Mouse (Mus musculus) intestine, embryonic 16.5 days (tissue): ENCODE measurements at regions not wholly inside any gene's neighbourhood (a gene's known extent, or its start where the extent isn't known, plus 50 kb on each side); places are given as distances from the start of the nearest gene placed in this dataset.
A peak's percentile ranks its signal among the peaks of the same experiment; 100 is the strongest.

Experiments used
- ATAC-seq: fragments of 200-750 bp; cut with Nextera tagmentation; 2 replicates; pipeline ENCODE4 v1.8.0; 2017; ENCODE audit warnings: moderate TSS enrichment, moderate library complexity
- H3K27ac ChIP-seq: fragments of 300-500 bp; sonication (generic); 2 replicates; pipeline ENCODE4 v1.5.1; 2014; ENCODE audit warnings: mild to moderate bottlenecking, low read length
- H3K27me3 ChIP-seq: fragments of 300-500 bp; sonication (generic); replicated peaks from 2 replicates; pipeline ENCODE4 v1.6.1; 2014; ENCODE audit warnings: low read length, control low read depth, mixed read lengths; ENCODE audit not compliant: control insufficient read depth, insufficient read depth
- H3K36me3 ChIP-seq: fragments of 300-500 bp; sonication (generic); 2 replicates; pipeline ENCODE4 v1.6.1; 2014; ENCODE audit warnings: low read length, control low read depth; ENCODE audit not compliant: control insufficient read depth, insufficient read depth
- H3K4me1 ChIP-seq: fragments of 300-500 bp; sonication (generic); 2 replicates; pipeline ENCODE4 v1.6.1; 2014; ENCODE audit warnings: low read length, control low read depth, mixed read lengths; ENCODE audit not compliant: control insufficient read depth, insufficient read depth
- H3K4me2 ChIP-seq: fragments of 300-500 bp; sonication (generic); 2 replicates; pipeline ENCODE4 v1.6.1; 2014; ENCODE audit warnings: low read depth, low read length, control low read depth
- H3K4me3 ChIP-seq: fragments of 300-500 bp; sonication (generic); 2 replicates; pipeline ENCODE4 v1.5.1; 2014; ENCODE audit warnings: mild to moderate bottlenecking, low read length
- H3K9ac ChIP-seq: fragments of 300-500 bp; sonication (generic); 2 replicates; pipeline ENCODE4 v1.6.1; 2014; ENCODE audit warnings: low read depth, low read length
- H3K9me3 ChIP-seq: fragments of 300-500 bp; sonication (generic); 2 replicates; pipeline ENCODE4 v1.6.1; 2016; ENCODE audit warnings: low read length, control low read depth; ENCODE audit not compliant: control insufficient read depth
- WGBS: fragments of 180-500 bp; shearing (Covaris S2); extraction: QIAGEN DNeasy Blood & Tissue Kit; methylation state at CpG from one replicate; pipeline ENCODE4 v1.1.7; 2014; 5-methylcytosine and 5-hydroxymethylcytosine counted together

DNA sequence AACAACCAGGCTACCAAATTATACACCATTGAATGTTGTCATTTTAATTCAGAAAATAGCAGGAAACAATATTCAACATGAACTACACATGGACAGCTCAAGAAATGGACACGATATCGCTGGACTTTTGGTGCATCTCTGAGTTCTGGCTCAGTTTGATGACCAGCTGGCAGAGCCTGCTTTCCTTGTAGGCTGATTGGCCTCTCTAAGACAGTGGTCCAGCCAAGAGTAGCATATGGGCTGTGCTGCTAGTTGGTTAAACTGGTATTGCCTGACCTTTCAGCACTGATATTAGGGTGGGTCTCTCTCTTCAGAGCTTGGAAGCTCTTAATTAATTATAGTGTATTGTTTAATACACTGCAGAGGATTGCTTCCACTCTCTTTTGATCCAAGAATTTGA lies 705.8 kb upstream of the Ddx18 start:
- no peak for ATAC-seq
- 94% methylated on average over 2 of the region's 2 CpGs for WGBS
- H3K27ac ChIP-seq, result no peak overlapping the region

DNA sequence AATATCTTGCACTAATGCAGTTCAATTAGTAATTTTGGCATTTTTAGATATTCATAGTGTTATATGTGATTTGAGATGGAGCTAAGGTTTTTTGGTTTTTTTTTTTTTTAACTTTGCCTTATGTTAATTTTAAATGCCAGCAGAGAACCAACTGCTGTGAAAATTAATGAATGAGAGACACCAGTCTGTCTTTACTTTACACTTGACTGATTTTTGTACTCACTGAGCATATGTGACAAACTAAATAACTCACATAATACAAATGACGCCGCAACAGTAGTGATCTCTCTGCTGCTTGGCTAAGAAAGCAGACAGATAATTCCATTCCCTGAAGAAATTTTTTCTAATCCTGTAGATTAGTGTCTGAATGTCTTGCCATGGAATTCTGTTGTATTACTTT lies 675.2 kb upstream of the Ddx18 start:
- 93% methylated on average over 2 of the region's 2 CpGs for WGBS
- Histone ChIP-seq H3K27me3 (no peaks in the 10 kb centered on the region), H3K27ac (no peak overlapping the region), H3K4me3 (no peak overlapping the region), H3K4me1 (no peaks in the 10 kb centered on the region), H3K4me2 (no peak overlapping the region), H3K9me3 (no peaks in the 10 kb centered on the region), H3K36me3 (no peaks in the 10 kb centered on the region), H3K9ac (no peak overlapping the region)
- ATAC-seq, result no peak

More for the DNA sequence above, 705.8 kb upstream of the Ddx18 start:
- Histone ChIP-seq H3K9me3 (no peaks in the 10 kb centered on the region), H3K36me3 (no peaks in the 10 kb centered on the region), H3K9ac (no peak overlapping the region), H3K4me2 (no peak overlapping the region), H3K4me1 (no peaks in the 10 kb centered on the region), H3K4me3 (no peak overlapping the region), H3K27me3 (no peaks in the 10 kb centered on the region)

DNA sequence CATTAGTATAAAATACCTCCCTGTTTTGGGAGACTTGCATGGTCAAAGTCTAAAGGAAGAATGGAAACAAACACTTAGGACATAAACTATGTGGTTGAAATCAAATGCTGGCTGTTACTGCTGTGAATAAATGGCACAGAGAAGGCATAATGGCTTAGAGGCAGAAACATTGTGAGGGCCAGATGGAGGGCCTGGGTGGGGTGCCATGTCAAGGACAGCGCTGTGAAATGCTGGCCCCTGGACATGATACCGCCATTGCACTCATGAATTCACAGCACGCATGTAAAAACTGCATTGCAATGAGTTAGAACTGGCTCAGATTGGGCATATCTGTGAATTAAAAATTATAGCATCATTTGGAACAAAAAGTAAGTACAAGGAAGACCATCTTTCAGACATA lies 673.7 kb upstream of the Ddx18 start:
- no peak for ATAC-seq
- 91% methylated on average over 3 of the region's 3 CpGs for WGBS
- Histone ChIP-seq H3K4me1 (no peaks in the 10 kb centered on the region), H3K9ac (no peak overlapping the region), H3K36me3 (no peaks in the 10 kb centered on the region), H3K4me3 (no peak overlapping the region), H3K27me3 (no peaks in the 10 kb centered on the region), H3K9me3 (no peaks in the 10 kb centered on the region), H3K27ac (no peak overlapping the region), H3K4me2 (no peak overlapping the region)

DNA sequence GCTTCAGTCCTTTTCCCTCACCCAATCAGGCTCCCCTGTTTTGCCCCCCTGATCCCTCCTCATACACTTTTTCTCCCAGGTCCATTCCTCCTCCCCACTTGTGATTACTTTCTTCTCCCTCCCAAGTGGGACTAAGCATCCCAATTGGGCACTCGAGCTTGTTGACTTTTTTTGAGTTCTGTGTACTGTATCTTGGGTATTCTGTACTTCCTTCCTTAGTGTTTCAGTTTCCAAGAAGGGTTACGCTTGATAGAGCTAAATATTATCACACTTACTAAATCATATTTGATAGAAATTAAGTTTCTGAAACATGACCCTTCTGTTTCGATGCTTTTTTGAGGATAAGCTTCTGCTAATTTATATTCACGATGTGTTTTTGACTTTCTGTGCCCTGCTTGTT lies 662.7 kb upstream of the Ddx18 start:
- no peak overlapping the region for H3K4me3 ChIP-seq
- H3K27ac ChIP-seq, result no peak overlapping the region
- no peak overlapping the region for H3K9ac ChIP-seq
- no peak for ATAC-seq
- H3K9me3 ChIP-seq, result no peaks in the 10 kb centered on the region
- H3K4me2 ChIP-seq, result no peak overlapping the region
- no peaks in the 10 kb centered on the region for H3K36me3 ChIP-seq
- H3K27me3 ChIP-seq, result no peaks in the 10 kb centered on the region
- H3K4me1 ChIP-seq, result no peaks in the 10 kb centered on the region
- WGBS, result 77% methylated on average over 4 of the region's 4 CpGs

DNA sequence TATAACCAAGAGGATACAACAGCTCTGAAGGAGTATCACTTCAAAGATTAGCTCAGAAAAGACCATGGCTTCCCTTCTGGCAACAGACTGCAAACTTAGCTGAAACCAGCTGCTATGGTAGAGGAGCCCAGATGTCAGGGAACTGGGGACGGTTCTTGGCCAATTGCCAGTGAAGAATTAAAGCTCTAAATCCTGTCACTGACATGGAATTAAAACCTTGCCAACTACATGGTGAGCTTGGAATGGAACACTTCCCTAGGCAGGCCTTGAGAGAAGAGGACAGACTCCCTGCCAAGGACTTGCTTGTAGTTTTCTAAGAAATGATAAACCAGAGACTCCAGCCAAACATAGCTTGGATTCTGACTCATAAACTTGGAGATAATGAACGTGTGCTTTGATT lies 644.7 kb upstream of the Ddx18 start:
- Histone ChIP-seq H3K27me3 (no peaks in the 10 kb centered on the region), H3K9me3 (no peaks in the 10 kb centered on the region), H3K4me2 (no peak overlapping the region), H3K4me3 (no peak overlapping the region), H3K27ac (no peak overlapping the region), H3K4me1 (no peaks in the 10 kb centered on the region), H3K9ac (no peak overlapping the region), H3K36me3 (no peaks in the 10 kb centered on the region)
- 39% methylated on average over 2 of the region's 2 CpGs for WGBS
- ATAC-seq, result peak; percentile 63

DNA sequence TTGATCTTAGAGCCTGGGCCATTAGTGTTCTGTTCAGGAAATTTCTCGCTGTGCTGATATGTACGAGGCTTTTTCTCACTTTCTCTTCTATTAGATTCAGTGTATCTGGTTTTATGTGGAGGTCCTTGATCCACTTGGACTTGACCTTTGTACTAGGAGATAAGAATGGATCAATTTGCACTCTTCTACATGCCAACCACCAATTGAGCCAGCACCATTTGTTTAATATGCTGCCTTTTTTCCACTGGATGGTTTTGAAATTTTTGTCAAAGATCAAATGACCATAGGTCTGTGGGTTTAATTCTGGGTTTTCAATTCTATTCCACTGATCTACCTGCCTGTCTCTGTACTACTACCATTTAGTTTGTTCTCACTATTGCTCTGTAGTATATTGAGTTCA lies 640.8 kb upstream of the Ddx18 start:
- no peaks in the 10 kb centered on the region for H3K36me3 ChIP-seq
- no peak overlapping the region for H3K9ac ChIP-seq
- ATAC-seq, result no peak
- H3K27me3 ChIP-seq, result no peaks in the 10 kb centered on the region
- no peaks in the 10 kb centered on the region for H3K4me1 ChIP-seq
- WGBS, result 78% methylated on average over 2 of the region's 2 CpGs
- H3K27ac ChIP-seq, result no peak overlapping the region
- no peaks in the 10 kb centered on the region for H3K9me3 ChIP-seq
- no peak overlapping the region for H3K4me2 ChIP-seq
- no peak overlapping the region for H3K4me3 ChIP-seq

DNA sequence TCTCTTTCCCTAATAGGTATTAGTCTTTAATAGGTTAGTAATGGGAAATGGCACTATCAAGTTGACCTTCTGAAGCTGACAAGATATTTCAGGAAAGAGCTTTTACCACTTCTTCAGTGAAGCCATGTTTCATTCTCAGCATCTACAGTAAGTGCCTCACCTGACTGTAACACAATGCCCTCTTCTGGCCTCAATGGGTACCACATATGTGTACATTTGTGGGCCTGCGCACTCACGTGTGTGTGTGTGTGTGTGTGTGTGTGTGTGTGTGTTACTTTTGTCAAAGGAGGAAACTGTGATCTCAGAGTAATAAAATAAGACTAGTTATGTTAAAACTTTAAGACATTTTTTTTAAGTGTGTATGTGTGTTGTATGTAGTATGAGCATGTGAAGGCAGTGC lies 601.8 kb upstream of the Ddx18 start:
- no peak for ATAC-seq

DNA sequence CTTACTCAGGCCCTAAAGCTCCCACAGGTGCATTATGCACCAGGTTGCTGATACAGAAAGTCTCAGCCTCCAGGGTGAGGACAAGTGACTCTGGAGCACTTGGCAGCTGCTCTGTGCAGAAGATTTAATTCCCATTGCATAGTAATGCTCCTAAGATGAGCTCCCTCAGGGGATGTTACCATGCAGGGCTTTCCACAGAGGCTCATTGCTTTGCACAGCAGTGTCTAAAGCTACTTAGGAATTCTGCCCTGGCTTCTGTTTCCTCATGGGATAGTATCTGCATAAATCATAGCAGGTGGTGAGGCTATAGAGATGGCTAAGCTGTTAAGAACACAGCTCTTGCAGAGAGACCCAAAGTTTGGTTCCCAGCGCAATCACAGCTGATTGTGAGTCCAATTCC lies 594.0 kb upstream of the Ddx18 start:
- 85% methylated on average over 1 of the region's 1 CpGs for WGBS
- no peaks in the 10 kb centered on the region for H3K27me3 ChIP-seq
- H3K27ac ChIP-seq, result no peak overlapping the region
- H3K36me3 ChIP-seq, result no peaks in the 10 kb centered on the region
- no peak overlapping the region for H3K4me3 ChIP-seq
- no peak overlapping the region for H3K9ac ChIP-seq
- H3K4me1 ChIP-seq, result no peaks in the 10 kb centered on the region
- no peak overlapping the region for H3K4me2 ChIP-seq
- H3K9me3 ChIP-seq, result no peaks in the 10 kb centered on the region
- ATAC-seq, result no peak

More for the DNA sequence above, 601.8 kb upstream of the Ddx18 start:
- Histone ChIP-seq H3K4me1 (no peaks in the 10 kb centered on the region), H3K4me3 (no peak overlapping the region), H3K4me2 (no peak overlapping the region), H3K9ac (no peak overlapping the region), H3K27me3 (no peaks in the 10 kb centered on the region), H3K27ac (no peak overlapping the region), H3K36me3 (no peaks in the 10 kb centered on the region), H3K9me3 (no peaks in the 10 kb centered on the region)
- WGBS, result 85% methylated on average over 2 of the region's 2 CpGs

DNA sequence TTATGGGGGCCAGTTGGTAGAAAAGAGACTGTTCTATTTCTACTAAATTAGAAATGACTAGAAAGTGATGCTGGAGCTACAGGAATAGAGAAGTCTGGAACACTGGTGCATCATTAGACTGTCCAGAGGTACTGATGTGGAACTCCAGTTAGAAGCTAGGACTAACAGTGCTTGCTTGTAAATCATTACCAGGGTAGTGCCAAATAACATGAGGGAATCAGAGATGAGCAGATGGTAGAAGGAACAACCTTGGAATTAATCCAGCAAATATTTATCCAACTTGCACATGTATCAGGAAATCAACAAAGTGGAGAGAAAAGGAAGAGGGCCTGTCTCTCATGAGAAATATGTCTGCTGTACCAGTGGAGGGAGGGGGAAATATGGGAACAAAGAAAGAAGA lies 573.6 kb upstream of the Ddx18 start:
- H3K9me3 ChIP-seq, result no peaks in the 10 kb centered on the region
- no peak overlapping the region for H3K4me3 ChIP-seq
- H3K27me3 ChIP-seq, result no peaks in the 10 kb centered on the region
- H3K27ac ChIP-seq, result no peak overlapping the region
- no peak overlapping the region for H3K4me2 ChIP-seq
- H3K4me1 ChIP-seq, result no peaks in the 10 kb centered on the region
- H3K36me3 ChIP-seq, result no peaks in the 10 kb centered on the region
- ATAC-seq, result no peak
- no peak overlapping the region for H3K9ac ChIP-seq

DNA sequence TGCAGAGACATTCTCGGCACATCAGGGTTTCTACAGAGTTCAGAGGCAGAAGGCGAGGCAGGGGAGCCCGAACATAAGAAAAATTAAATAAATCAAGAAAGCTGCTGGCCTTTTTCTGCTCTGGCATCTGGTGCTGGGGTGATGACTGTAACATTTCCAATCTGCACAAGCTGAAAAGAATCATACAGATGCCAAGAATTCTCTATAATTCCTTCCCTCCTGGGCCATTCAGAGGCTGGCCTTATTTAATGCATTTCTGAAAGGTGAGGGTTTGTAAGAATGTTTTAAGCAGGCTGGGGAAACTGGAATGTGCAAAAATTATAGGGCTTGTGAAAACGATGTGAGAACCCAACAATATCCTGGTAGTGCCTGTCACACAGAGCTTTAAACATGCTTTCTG lies 556.2 kb upstream of the Ddx18 start:
- Histone ChIP-seq H3K4me3 (no peak overlapping the region), H3K4me2 (no peak overlapping the region), H3K27ac (no peak overlapping the region), H3K27me3 (no peaks in the 10 kb centered on the region), H3K9me3 (no peaks in the 10 kb centered on the region), H3K4me1 (no peaks in the 10 kb centered on the region), H3K9ac (no peak overlapping the region), H3K36me3 (no peaks in the 10 kb centered on the region)
- no peak for ATAC-seq
- 50% methylated on average over 4 of the region's 4 CpGs for WGBS
